Mouse (Mus musculus) ES-Bruce4 (cell line): Measurements from ENCODE around the gene St6gal1. TPM values are rescaled to one million over a fixed set of nuclear protein-coding genes. Genes with fewer than 3 reads are reported as not detected.

ENCODE experiments used
- H3K27ac ChIP-seq: 2 replicates; pipeline ENCODE4 v1.5.1; 2012; ENCODE audit warnings: low read length, inconsistent platforms; ENCODE audit not compliant: insufficient read depth
- H3K27me3 ChIP-seq: 2 replicates; pipeline ENCODE4 v1.6.1; 2012; ENCODE audit warnings: mild to moderate bottlenecking, low read length, inconsistent platforms; ENCODE audit not compliant: control insufficient read depth, poor library complexity, insufficient read depth, severe bottlenecking
- H3K36me3 ChIP-seq: 2 replicates; pipeline ENCODE4 v1.6.1; 2012; ENCODE audit warnings: inconsistent platforms, mild to moderate bottlenecking, low read length, moderate library complexity; ENCODE audit not compliant: control insufficient read depth, poor library complexity, insufficient read depth, severe bottlenecking
- H3K4me1 ChIP-seq: one replicate; pipeline ENCODE4 v1.8.1; 2011; ENCODE audit warnings: low read length; ENCODE audit not compliant: control insufficient read depth, insufficient read depth
- H3K4me3 ChIP-seq: 2 replicates; pipeline ENCODE4 v1.5.1; 2011; ENCODE audit warnings: low read depth, mild to moderate bottlenecking, low read length
- H3K9ac ChIP-seq: 2 replicates; pipeline ENCODE4 v1.6.1; 2012; ENCODE audit warnings: low read depth, mild to moderate bottlenecking, inconsistent platforms; ENCODE audit not compliant: poor library complexity, severe bottlenecking
- H3K9me3 ChIP-seq: replicated peaks from 2 replicates; pipeline ENCODE4 v1.6.1; 2012; ENCODE audit warnings: mild to moderate bottlenecking, low read length, inconsistent platforms; ENCODE audit not compliant: control insufficient read depth, poor library complexity, insufficient read depth, severe bottlenecking
- CTCF ChIP-seq: IDR thresholded peaks from one replicate; pipeline ENCODE4 v1.8.1; 2011; ENCODE audit warnings: low read depth, low read length
- EP300 ChIP-seq: IDR thresholded peaks from 2 replicates; pipeline ENCODE4 v1.6.1; 2011; ENCODE audit warnings: low read depth, low read length; ENCODE audit not compliant: insufficient read depth
- POLR2A ChIP-seq: IDR thresholded peaks from one replicate; pipeline ENCODE4 v1.8.1; 2011; ENCODE audit warnings: low read length; ENCODE audit not compliant: insufficient read depth
- polyA plus RNA-seq: library from polyadenylated mRNA; stranded (reverse); fragments of >200 nt; gene quantifications from 2 replicates; pipeline ENCODE4 v1.2.4, GENCODE M21; 2011; ENCODE audit warnings: low read depth; ENCODE audit not compliant: missing spikeins, insufficient read depth, insufficient read length

The St6gal1 gene
- polyA plus RNA-seq, 1 experiment: 14.0 TPM

GRCm38 (mm10) chr16:23374068-23374467 lies 149.5 kb downstream of the St6gal1 start:
- Histone ChIP-seq H3K4me3 (no peak overlapping the region), H3K36me3 (no peaks in the 10 kb centered on the region), H3K27me3 (no peaks in the 10 kb centered on the region), H3K9me3 (no peaks in the 10 kb centered on the region), H3K9ac (no peak overlapping the region), H3K27ac (no peak overlapping the region), H3K4me1 (no peaks in the 10 kb centered on the region)
- no peak for TF ChIP-seq EP300
- no peak for TF ChIP-seq CTCF
- TF ChIP-seq POLR2A: no peak

DNA sequence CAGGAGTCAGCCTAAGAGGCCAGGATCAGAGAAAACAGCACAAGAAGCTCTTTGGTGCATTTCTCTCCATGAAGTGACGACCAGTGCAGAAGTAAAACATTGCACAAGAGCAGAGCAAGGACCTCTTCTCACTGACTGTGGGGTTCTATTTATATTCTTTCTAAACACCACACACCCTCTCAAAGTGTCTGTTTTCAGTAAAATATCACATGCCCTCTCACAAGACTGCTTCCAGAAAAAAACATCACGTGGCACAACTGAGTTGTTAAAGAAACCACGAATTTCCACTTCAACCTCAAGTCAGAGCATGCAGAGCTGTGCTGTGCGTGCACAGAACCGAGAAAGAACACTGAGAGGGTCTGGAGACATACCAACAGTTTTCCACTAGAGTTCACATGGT lies 150.4 kb downstream of the St6gal1 start:
- TF ChIP-seq POLR2A (no peak), EP300 (no peak), CTCF (no peak)
- no peaks in the 10 kb centered on the region for H3K36me3 ChIP-seq
- no peaks in the 10 kb centered on the region for H3K4me1 ChIP-seq
- no peak overlapping the region for H3K27ac ChIP-seq
- H3K27me3 ChIP-seq: no peaks in the 10 kb centered on the region
- no peak overlapping the region for H3K9ac ChIP-seq
- H3K4me3 ChIP-seq: no peak overlapping the region
- H3K9me3 ChIP-seq: no peaks in the 10 kb centered on the region

DNA sequence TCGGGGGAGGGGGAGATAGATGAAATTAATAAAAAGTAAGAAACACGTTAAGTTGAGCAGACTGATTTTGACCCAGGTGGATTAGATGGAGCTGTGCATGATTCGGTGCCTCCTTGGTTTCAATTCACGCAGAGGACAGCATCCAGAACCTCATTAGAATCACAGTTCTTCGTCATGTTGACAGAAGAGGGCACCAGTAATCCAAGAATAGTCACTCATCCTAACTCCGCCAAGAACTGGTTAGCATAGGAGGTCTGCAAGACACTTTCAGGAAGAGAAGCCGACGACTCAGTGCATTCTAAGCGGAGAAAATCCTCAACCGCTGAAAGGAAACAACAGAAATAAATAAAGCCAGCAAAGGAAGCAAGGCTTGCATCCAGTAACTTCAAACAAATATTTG lies 151.6 kb downstream of the St6gal1 start:
- H3K27me3 ChIP-seq: no peaks in the 10 kb centered on the region
- no peak for TF ChIP-seq POLR2A
- no peak for TF ChIP-seq EP300
- no peak for TF ChIP-seq CTCF

GRCm38 (mm10) chr16:23379536-23380230 lies 155.1 kb downstream of the St6gal1 start:
- H3K9me3 ChIP-seq: no peaks in the 10 kb centered on the region
- H3K36me3 ChIP-seq: no peaks in the 10 kb centered on the region
- no peaks in the 10 kb centered on the region for H3K27me3 ChIP-seq
- no peak overlapping the region for H3K27ac ChIP-seq
- no peak for TF ChIP-seq POLR2A
- no peak for TF ChIP-seq EP300
- no peak for TF ChIP-seq CTCF
- H3K4me1 ChIP-seq: no peaks in the 10 kb centered on the region
- no peak overlapping the region for H3K4me3 ChIP-seq
- H3K9ac ChIP-seq: no peak overlapping the region

More for the DNA sequence above, 151.6 kb downstream of the St6gal1 start:
- H3K9me3 ChIP-seq: no peaks in the 10 kb centered on the region
- H3K27ac ChIP-seq: no peak overlapping the region
- H3K4me3 ChIP-seq: no peak overlapping the region
- H3K36me3 ChIP-seq: no peaks in the 10 kb centered on the region
- H3K4me1 ChIP-seq: no peaks in the 10 kb centered on the region
- no peak overlapping the region for H3K9ac ChIP-seq

- no peak overlapping the region for H3K4me3 ChIP-seq
- H3K27ac ChIP-seq: no peak overlapping the region
- H3K36me3 ChIP-seq: no peaks in the 10 kb centered on the region
- H3K27me3 ChIP-seq: no peaks in the 10 kb centered on the region
- H3K4me1 ChIP-seq: no peaks in the 10 kb centered on the region
- TF ChIP-seq POLR2A (no peak), CTCF (no peak), EP300 (no peak)
- H3K9ac ChIP-seq: no peak overlapping the region
- H3K9me3 ChIP-seq: 0 out of 2 replicates have a peak, but pooled peaks cover 3% of the 10 kb centered on the region
Observed at GRCm38 (mm10) chr16:23384304-23384703, 159.8 kb downstream of the St6gal1 start.

DNA sequence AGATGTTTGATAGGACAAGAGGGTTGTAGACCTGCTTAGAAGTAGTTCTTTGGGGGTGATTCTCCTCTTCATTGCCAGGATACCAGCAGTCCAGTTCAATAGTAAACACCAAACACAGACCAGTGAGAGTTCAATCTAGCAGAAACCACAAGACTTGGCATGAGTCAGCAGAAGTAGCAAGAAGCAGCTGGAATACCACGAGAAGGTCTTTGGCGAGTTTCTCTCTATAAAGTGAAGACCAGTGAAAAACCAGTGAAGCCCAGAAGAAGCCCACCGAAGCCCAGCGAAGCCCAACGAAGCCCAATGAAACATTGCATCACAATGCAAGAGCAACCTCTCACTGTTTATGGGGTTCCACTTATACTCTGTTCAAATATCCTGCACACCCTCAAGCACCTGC lies 173.4 kb downstream of the St6gal1 start:
- Histone ChIP-seq H3K27me3 (no peaks in the 10 kb centered on the region), H3K4me1 (no peaks in the 10 kb centered on the region), H3K9me3 (no peaks in the 10 kb centered on the region), H3K9ac (no peak overlapping the region), H3K4me3 (no peak overlapping the region), H3K27ac (no peak overlapping the region), H3K36me3 (no peaks in the 10 kb centered on the region)
- TF ChIP-seq CTCF: no peak
- TF ChIP-seq POLR2A: no peak
- TF ChIP-seq EP300: no peak
